Mouse (Mus musculus) embryonic facial prominence, embryonic 10.5 days (tissue): ENCODE data around the gene BC049352. TPM values are rescaled to one million over a fixed set of nuclear protein-coding genes. Genes with fewer than 3 reads are reported as not detected.

Experiments
- DNase-seq: peaks from one replicate; pipeline ENCODE4 v3.0.0-alpha.2; 2017; ENCODE audit warnings: low spot score
- H3K27ac ChIP-seq: fragments of 300-500 bp; sonication (generic); replicated peaks from 2 replicates; pipeline ENCODE4 v1.5.1; 2016; ENCODE audit warnings: mild to moderate bottlenecking
- H3K27me3 ChIP-seq: fragments of 300-500 bp; sonication (generic); replicated peaks from 2 replicates; pipeline ENCODE4 v1.6.1; 2016; ENCODE audit warnings: low read depth, mild to moderate bottlenecking; ENCODE audit not compliant: poor library complexity, severe bottlenecking
- H3K36me3 ChIP-seq: fragments of 300-500 bp; sonication (generic); replicated peaks from 2 replicates; pipeline ENCODE4 v1.6.1; 2016; ENCODE audit warnings: mild to moderate bottlenecking, moderate library complexity
- H3K4me1 ChIP-seq: fragments of 300-500 bp; sonication (generic); 2 replicates; pipeline ENCODE4 v1.6.1; 2016
- H3K4me3 ChIP-seq: fragments of 300-500 bp; sonication (generic); 2 replicates; pipeline ENCODE4 v1.5.1; 2016; ENCODE audit warnings: mild to moderate bottlenecking, moderate library complexity
- H3K9me3 ChIP-seq: fragments of 300-500 bp; sonication (generic); 2 replicates; pipeline ENCODE4 v1.6.1; 2016; ENCODE audit warnings: mild to moderate bottlenecking
- WGBS: fragments of 180-500 bp; shearing (Covaris S2); methylation state at CpG from one replicate; pipeline ENCODE4 v1.1.7; 2016; 5-methylcytosine and 5-hydroxymethylcytosine counted together
- polyA plus RNA-seq: library from polyadenylated mRNA; unstranded; fragments of >200 nt; fragmentation: Nextera tagmentation; extraction: Ambion mirVana; gene quantifications from 2 replicates; pipeline ENCODE4 v1.2.1, GENCODE M21; 2016

The BC049352 gene
- not detected in 2 replicates for polyA plus RNA-seq

GRCm38 (mm10) chr9:45181770-45182169, at the start of gene BC049352:
TSS of gene BC049352 (plus strand) at chr9:45182007.
- no peak for DNase-seq
- H3K4me1 ChIP-seq = peaks cover 7% of the 10 kb centered on the region

GRCm38 (mm10) chr9:45133484-45134310, 48.1 kb upstream of the BC049352 start:
- Histone ChIP-seq H3K4me3 (no peak overlapping the region), H3K27ac (no peak overlapping the region), H3K36me3 (no peaks in the 10 kb centered on the region), H3K4me1 (peaks cover 56% of the 10 kb centered on the region), H3K9me3 (no peaks in the 10 kb centered on the region), H3K27me3 (peaks cover 85% of the 10 kb centered on the region)
- 25% methylated on average over 5 of the region's 5 CpGs for WGBS
- DNase-seq = peak; percentile 66

More at GRCm38 (mm10) chr9:45181770-45182169, at the start of gene BC049352:
- WGBS = 27% methylated on average over 2 of the region's 2 CpGs
- Histone ChIP-seq H3K4me3 (no peak within 1 kb of the TSS), H3K9me3 (no peaks in the 10 kb centered on the region), H3K27ac (no peak within 1 kb of the TSS), H3K36me3 (no peaks in the 10 kb centered on the region), H3K27me3 (no peaks in the 10 kb centered on the region)

- peaks cover 72% of the 10 kb centered on the region for H3K4me1 ChIP-seq
- H3K36me3 ChIP-seq = no peaks in the 10 kb centered on the region
- WGBS = 3% methylated on average over 7 of the region's 7 CpGs
- H3K4me3 ChIP-seq = peak overlapping the region; percentile 29; the same call in 1 of the 2 replicates
- peak; percentile 65 for DNase-seq
- no peaks in the 10 kb centered on the region for H3K9me3 ChIP-seq
- H3K27ac ChIP-seq = peak overlapping the region; percentile 48
- peaks cover 96% of the 10 kb centered on the region for H3K27me3 ChIP-seq
Measured at GRCm38 (mm10) chr9:45136442-45137169, 45.2 kb upstream of the BC049352 start.

- peak; percentile 75 for DNase-seq
- peak within 1 kb of the TSS; percentile 66 for H3K4me3 ChIP-seq
- peaks cover 100% of the 10 kb centered on the region for H3K27me3 ChIP-seq
- WGBS = under 1% methylated on average over 76 of the region's 76 CpGs
- H3K9me3 ChIP-seq = no peaks in the 10 kb centered on the region
- peaks cover 75% of the 10 kb centered on the region for H3K4me1 ChIP-seq
- H3K36me3 ChIP-seq = no peaks in the 10 kb centered on the region
- H3K27ac ChIP-seq = no peak within 1 kb of the TSS; the same call in 1 of the 2 replicates
Measured at GRCm38 (mm10) chr9:45138191-45139032, 43.4 kb upstream of the BC049352 start, which contains the start of gene Scn4b. TSS of gene Scn4b (plus strand) at chr9:45138395.

- H3K4me3 ChIP-seq = peak overlapping the region; percentile 66
- H3K36me3 ChIP-seq = no peaks in the 10 kb centered on the region
- H3K27me3 ChIP-seq = peaks cover 100% of the 10 kb centered on the region
- WGBS = 3% methylated on average over 7 of the region's 7 CpGs
- H3K27ac ChIP-seq = no peak overlapping the region; the same call in 1 of the 2 replicates
- no peaks in the 10 kb centered on the region for H3K9me3 ChIP-seq
- no peak for DNase-seq
- peaks cover 70% of the 10 kb centered on the region for H3K4me1 ChIP-seq
Measured at GRCm38 (mm10) chr9:45139082-45139481, 42.7 kb upstream of the BC049352 start.

- Histone ChIP-seq H3K27me3 (peaks cover 100% of the 10 kb centered on the region), H3K27ac (no peak overlapping the region)
- 41% methylated on average over 7 of the region's 7 CpGs for WGBS
Measured at GRCm38 (mm10) chr9:45140945-45141344, 40.9 kb upstream of the BC049352 start.

GRCm38 (mm10) chr9:45142686-45143085, 39.1 kb upstream of the BC049352 start:
- H3K36me3 ChIP-seq = no peaks in the 10 kb centered on the region
- H3K4me1 ChIP-seq = peaks cover 44% of the 10 kb centered on the region
- H3K27me3 ChIP-seq = peaks cover 98% of the 10 kb centered on the region
- DNase-seq = no peak
- no peak overlapping the region for H3K4me3 ChIP-seq
- 58% methylated on average over 3 of the region's 3 CpGs for WGBS
- H3K27ac ChIP-seq = no peak overlapping the region
- no peaks in the 10 kb centered on the region for H3K9me3 ChIP-seq

More at GRCm38 (mm10) chr9:45140945-45141344, 40.9 kb upstream of the BC049352 start:
- no peak for DNase-seq
- peaks cover 60% of the 10 kb centered on the region for H3K4me1 ChIP-seq
- no peaks in the 10 kb centered on the region for H3K36me3 ChIP-seq
- H3K9me3 ChIP-seq = no peaks in the 10 kb centered on the region
- no peak overlapping the region for H3K4me3 ChIP-seq

GRCm38 (mm10) chr9:45145533-45146266, 36.1 kb upstream of the BC049352 start:
- Histone ChIP-seq H3K4me3 (peak overlapping the region; percentile 50), H3K27ac (no peak overlapping the region), H3K36me3 (no peaks in the 10 kb centered on the region), H3K4me1 (peaks cover 22% of the 10 kb centered on the region), H3K27me3 (peaks cover 94% of the 10 kb centered on the region), H3K9me3 (no peaks in the 10 kb centered on the region)
- peak; percentile 25 for DNase-seq
- WGBS = 4% methylated on average over 27 of the region's 27 CpGs

GRCm38 (mm10) chr9:45146267-45146597, 35.6 kb upstream of the BC049352 start:
- Histone ChIP-seq H3K4me3 (peak overlapping the region; percentile 50), H3K36me3 (no peaks in the 10 kb centered on the region), H3K27ac (no peak overlapping the region), H3K9me3 (no peaks in the 10 kb centered on the region), H3K4me1 (peaks cover 17% of the 10 kb centered on the region), H3K27me3 (peaks cover 89% of the 10 kb centered on the region)
- peak; percentile 67 for DNase-seq
- 1% methylated on average over 5 of the region's 5 CpGs for WGBS

GRCm38 (mm10) chr9:45150933-45151332, 30.9 kb upstream of the BC049352 start:
- Histone ChIP-seq H3K27ac (no peak overlapping the region), H3K9me3 (no peaks in the 10 kb centered on the region), H3K4me1 (peaks cover 2% of the 10 kb centered on the region), H3K4me3 (no peak overlapping the region), H3K36me3 (no peaks in the 10 kb centered on the region), H3K27me3 (peaks cover 47% of the 10 kb centered on the region)
- WGBS = 70% methylated on average over 1 of the region's 1 CpGs
- DNase-seq = no peak

GRCm38 (mm10) chr9:45153361-45153760, 28.4 kb upstream of the BC049352 start:
- WGBS = 81% methylated on average over 7 of the region's 7 CpGs
- peaks cover 25% of the 10 kb centered on the region for H3K27me3 ChIP-seq
- no peaks in the 10 kb centered on the region for H3K9me3 ChIP-seq
- no peaks in the 10 kb centered on the region for H3K36me3 ChIP-seq
- no peak overlapping the region for H3K4me3 ChIP-seq
- H3K4me1 ChIP-seq = no peaks in the 10 kb centered on the region
- no peak overlapping the region for H3K27ac ChIP-seq
- DNase-seq = no peak
